Comparison of ENCODE assay signal across 22 mouse cellular contexts in the genomic region with DNA sequence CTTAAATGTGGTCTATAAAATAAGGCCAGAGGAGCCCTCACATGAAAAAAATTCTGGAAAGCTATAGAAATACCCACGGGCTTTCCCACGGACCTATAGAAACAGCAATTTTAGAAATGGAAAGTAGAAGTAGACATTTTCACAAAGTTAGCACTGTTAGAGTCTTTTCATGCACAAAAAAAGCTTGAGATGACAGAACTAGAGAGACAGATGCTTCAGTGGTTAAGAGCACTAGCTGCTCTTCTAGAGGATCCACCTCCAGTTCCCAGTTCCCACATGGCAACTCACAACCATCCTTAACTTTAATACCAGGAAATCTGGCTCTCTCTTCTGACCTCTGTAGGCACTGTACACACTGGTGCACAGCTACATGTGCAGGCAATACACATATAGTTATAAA.
DNase-seq lines count a peak whose midpoint lies in the region; ATAC-seq lines count a peak whose summit lies in the region.
"Had no signal": no experiment of that assay in that cellular context is flagged by ENCODE, and none has a peak within 500 bp of the region (broad histone marks: within the 10 kb centered on the region; RNA-seq: fewer than 3 reads in every experiment).

No protein-coding gene starts in this region.

- H3K36me3 ChIP-seq in hindbrain, embryonic 16.5 days (ENCODE audit: control insufficient read depth, insufficient read depth, low read length) = no peaks in the 10 kb centered on the region
- H3K36me3 ChIP-seq: G1E had no signal

- H3K27me3 ChIP-seq in hindbrain, embryonic 16.5 days (replicated peaks; ENCODE audit: control insufficient read depth, insufficient read depth, low read length) = no peaks in the 10 kb centered on the region
- H3K27me3 ChIP-seq: CH12.LX had no signal

- no peak overlapping the region for H3K4me2 ChIP-seq in hindbrain, embryonic 16.5 days (ENCODE audit: low read length)

- 94% methylated on average over 2 of the region's 2 CpGs for WGBS in hindbrain, embryonic 16.5 days

- no peak overlapping the region for H3K27ac ChIP-seq in hindbrain, embryonic 16.5 days (ENCODE audit: low read depth, low read length)

- no peaks in the 10 kb centered on the region for H3K9me3 ChIP-seq in hindbrain, embryonic 16.5 days (ENCODE audit: control insufficient read depth, low read length)
- H3K9me3 ChIP-seq: G1E had no signal

- no peak overlapping the region for H3K9ac ChIP-seq in hindbrain, embryonic 16.5 days (ENCODE audit: low read depth, low read length)

- H3K4me1 ChIP-seq in hindbrain, embryonic 16.5 days (ENCODE audit: control insufficient read depth, insufficient read depth, low read depth, low read length) = no peaks in the 10 kb centered on the region

- ATAC-seq in frontal cortex, adult (ENCODE audit: low TSS enrichment) = peak; percentile 87
- no peak for ATAC-seq in hindbrain, embryonic 16.5 days
- ATAC-seq: activated CD4-positive, CD25-positive, alpha-beta regulatory T cell, adult 4 months; CD4-positive, CD25-positive, alpha-beta regulatory T cell, adult 4 months; Patski had no signal

- no peak overlapping the region for H3K4me3 ChIP-seq in hindbrain, embryonic 16.5 days (ENCODE audit: low read length)

- DNase-seq in frontal cortex, postnatal 14 days (ENCODE audit: low spot score in 2 of 2) = no peak
- peak; percentile 60 for DNase-seq in brain, adult 2 months (ENCODE audit: low read depth, low spot score)
- peak; percentile 36 for DNase-seq in telencephalon, adult 2 months (ENCODE audit: low read depth, low spot score)
- DNase-seq in lung, adult 18-20 months = no peak
- DNase-seq: adrenal gland, adult 2 months; adrenal gland, adult 8-10 months; adrenal gland, postnatal 10 days; adrenal gland, postnatal 14 days; adrenal gland, postnatal 25 days; adrenal gland, postnatal 36 days; B cell, adult 2 months; cerebellum, adult 11 months; cerebellum, adult 11-12 months; cerebellum, adult 18-20 months; cerebellum, adult 2 months had no signal

Comparison
In these comparisons a context has a peak if more than half of its experiments do, and no peak if none do; other contexts are left out.
1. DNase-seq: peak in brain, adult 2 months (single experiment) and telencephalon, adult 2 months (single experiment); none in frontal cortex, postnatal 14 days (0 of 2) and lung, adult 18-20 months (0 of 2).